Mouse (Mus musculus): ENCODE data around the gene Lamc1.
A peak's percentile ranks its signal among the peaks of the same experiment; 100 is the strongest.

DNA sequence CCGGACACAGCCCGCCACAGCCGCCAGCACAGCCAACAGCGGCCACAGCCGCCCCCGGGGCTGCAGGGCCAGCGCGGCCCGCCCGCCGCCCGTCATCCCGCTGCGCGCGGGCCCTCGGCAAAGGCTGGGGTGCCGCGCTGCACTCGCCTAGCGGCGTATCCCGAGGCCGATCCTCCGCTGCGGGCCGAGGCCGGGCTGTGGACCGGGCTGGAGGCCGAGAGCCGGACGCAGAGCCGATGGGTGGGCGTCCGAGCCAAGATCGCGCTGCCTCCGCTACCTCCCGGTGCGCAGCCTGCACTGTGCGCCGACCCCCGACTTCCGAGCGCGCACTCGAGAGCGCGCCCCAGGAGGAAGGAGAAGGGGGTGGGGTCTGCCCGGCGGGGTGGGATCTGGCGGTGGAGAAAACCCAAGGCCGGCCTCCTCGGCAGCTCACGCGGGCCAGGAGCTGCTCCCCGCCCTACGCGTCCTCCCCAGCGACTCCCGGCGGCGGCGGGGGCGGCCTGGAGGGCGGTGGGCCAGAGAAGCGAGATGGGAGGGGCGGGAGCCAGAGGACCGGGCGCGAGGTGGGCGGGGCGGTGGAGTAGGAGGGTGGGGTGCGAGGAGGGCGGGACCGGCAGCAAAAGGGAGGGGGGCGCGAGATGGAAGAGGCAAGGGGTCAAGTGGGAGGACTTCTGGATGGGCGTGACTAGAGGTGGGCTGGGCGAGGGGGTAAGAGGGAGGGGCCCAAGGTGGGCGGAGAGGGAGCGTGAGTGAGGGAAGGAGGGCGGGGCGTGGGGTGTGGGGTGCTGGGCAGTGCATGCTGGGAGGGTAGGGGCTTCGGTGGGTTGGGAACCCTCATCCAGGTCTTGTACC lies at the start of gene Lamc1:
- peak; percentile 19; the same call in 1 of the 2 replicates for TF ChIP-seq CTCF (IDR thresholded peaks at IDR 0.05; ENCODE audit: low read depth)
- TF ChIP-seq EP300 (optimal IDR thresholded peaks at IDR 0.05), result no peak

Measured in stomach, postnatal 0 days (tissue).